Mouse (Mus musculus): Measurements from ENCODE around the gene Ehd2.
A peak's percentile ranks its signal among the peaks of the same experiment; 100 is the strongest.

The Ehd2 gene

DNA sequence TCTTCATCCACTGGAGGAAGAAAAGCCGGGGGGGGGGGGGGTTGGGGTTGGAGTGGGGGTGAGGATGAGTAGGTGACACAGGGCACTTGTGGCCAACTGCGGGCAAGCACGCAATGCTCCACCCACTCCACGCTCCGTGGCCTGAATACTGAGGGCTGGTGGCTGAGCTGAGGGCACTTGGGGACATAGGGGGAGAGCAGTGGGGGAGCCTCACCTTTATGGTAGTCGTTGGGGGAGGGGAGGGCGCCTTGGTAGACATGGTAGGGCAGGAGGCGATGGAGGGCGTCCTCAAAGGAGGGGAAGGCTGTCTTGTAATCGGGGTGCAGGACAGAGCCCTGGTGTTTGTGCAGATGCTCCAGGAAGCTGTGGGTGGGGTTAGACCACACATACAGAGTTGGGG, 8.1 kb upstream of the Ehd2 start:
- DNase-seq (ENCODE audit: low read depth) = no peak

DNA sequence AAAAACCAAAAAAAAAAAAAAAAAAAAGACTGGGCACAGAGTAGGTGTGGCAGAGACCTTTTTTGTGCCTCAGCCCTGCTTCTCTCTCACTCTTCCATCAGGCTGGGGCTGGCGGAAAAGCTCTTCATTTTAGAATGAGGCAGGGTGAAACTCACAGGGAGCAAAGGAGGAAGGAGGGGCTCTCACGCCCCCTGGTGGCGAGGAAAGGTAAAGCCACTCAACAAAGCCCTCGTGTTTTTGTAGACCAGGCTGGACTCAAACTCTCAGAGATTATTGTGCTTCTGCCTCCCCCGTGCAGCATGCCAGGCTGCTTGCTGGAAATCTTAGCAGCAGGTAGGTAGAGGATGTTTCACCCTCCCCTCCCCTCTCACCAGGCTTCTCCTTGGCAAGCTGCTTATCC, 7.3 kb upstream of the Ehd2 start:
- peak; percentile 87 for DNase-seq (ENCODE audit: low read depth)

DNA sequence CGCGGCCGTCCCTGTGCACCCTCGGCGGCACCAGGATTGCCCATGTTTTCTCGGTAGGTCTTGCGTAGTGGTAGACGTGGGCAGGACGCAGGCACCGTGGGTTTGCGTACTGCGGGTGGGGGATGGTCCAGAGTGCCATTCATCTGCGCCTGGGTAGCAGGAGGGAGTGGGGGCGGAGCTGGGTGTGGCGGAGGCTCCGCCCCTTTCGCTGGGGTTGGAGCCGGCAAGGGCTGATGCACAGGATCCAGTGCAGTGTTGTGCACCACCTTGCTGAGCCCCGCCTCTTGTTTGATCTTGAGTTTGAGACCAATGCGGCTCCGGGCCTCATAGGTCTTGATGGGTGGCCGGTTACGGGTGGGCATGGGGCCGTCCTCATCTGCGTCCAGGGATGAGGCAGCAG, 4.9 kb upstream of the Ehd2 start:
- DNase-seq (ENCODE audit: low read depth) = no peak

DNA sequence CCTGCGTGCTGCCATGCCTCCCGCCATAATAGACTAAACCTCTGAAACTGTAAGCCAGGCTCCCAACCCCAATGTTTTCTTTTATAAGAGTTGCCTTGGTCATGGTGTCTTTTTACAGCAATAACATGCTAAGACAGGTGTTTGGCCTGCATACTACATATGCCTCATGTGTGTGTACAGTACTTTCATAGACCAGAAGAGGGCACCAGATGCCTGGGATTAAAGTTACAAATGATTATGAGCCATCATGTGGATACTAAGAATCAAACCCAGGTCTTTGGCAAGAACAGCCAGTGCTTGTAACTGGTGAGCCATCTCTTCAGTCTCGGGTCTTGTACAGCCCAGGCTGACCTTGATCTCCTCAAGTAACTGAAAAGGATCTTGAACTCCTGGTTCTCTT, 2.3 kb upstream of the Ehd2 start:
- peak; percentile 35 for DNase-seq (ENCODE audit: low read depth)

DNA sequence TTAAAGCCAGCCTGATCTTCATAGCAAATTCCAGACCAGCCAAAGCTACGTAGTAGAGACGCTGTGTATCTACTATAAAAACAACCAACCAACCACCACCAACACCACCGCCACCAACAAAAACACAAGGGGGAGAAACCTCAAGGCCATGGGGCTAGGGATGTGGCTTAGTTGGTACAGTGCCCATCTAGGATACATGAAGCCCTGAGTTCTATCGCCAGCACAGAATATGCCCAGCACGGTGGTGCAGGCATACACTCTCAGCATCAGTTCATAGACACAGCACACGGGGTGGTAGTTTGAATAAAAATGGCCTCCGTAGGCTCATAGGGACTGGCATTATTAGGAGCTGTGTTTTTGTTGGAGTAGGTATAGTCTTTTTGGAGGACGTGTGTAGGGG, 955 bp upstream of the Ehd2 start:
- no peak for DNase-seq (ENCODE audit: low read depth)

DNA sequence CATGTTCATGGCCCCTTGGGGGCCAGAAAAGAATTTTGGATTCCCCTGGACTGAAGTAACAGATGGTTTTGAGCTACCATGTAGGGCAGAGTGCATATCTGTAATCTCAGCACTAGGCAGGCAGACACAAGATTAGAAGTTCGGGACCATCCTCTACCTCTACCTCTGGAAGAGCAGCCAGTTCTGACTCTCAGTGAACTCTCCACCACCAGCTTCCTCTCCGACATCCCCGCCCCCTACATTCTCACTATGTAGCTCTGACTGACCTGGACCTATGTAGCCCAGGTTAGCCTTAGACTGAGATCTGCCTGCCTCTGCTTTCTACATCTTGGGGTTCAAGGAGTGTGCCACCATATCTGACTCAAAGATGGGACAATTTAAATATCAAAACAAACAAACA, 878 bp downstream of the Ehd2 start:
- DNase-seq (ENCODE audit: low read depth) = peak; percentile 20

DNA sequence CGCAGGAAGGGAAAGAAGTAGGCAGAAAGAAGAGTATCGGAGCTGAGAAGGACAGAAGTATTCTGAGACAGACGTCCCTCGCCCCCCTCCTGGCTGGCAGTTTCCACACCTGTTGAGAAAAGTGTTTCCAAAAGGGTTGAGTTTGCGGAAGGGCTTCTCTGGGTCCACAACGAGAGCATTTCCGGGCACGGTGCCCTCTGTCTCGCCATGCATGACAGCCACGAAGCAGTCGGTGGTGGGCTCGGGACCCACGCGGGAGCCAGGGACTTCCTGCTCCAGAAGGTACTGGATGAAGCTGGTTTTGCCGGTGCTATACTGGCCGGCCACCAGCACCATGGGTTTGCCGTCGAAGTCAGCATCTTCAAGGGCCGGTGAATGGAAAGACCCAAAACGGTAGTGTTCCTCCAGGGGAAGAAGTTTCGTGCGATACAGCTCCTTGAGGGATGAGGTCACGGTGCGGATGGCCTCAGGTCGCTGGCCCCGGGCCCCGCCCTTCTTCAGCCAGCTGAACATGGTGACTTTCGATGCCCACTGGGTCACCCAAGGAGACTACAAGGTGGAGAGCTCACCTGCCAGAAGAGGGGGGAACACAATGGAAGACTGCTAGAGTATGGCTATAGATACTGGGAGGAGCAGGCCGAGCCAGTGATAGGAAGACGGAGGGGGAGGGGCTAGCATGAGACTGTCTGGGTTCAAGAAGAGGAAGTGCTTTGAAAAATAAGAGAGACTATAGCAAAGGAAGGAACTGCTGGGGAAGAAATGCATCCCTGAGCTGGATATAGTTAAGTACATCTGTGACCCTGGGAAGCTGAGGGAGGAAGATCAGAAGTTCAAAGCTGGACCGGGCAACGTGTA, 3.3 kb downstream of the Ehd2 start:
- no peak for DNase-seq (ENCODE audit: low read depth)

DNA sequence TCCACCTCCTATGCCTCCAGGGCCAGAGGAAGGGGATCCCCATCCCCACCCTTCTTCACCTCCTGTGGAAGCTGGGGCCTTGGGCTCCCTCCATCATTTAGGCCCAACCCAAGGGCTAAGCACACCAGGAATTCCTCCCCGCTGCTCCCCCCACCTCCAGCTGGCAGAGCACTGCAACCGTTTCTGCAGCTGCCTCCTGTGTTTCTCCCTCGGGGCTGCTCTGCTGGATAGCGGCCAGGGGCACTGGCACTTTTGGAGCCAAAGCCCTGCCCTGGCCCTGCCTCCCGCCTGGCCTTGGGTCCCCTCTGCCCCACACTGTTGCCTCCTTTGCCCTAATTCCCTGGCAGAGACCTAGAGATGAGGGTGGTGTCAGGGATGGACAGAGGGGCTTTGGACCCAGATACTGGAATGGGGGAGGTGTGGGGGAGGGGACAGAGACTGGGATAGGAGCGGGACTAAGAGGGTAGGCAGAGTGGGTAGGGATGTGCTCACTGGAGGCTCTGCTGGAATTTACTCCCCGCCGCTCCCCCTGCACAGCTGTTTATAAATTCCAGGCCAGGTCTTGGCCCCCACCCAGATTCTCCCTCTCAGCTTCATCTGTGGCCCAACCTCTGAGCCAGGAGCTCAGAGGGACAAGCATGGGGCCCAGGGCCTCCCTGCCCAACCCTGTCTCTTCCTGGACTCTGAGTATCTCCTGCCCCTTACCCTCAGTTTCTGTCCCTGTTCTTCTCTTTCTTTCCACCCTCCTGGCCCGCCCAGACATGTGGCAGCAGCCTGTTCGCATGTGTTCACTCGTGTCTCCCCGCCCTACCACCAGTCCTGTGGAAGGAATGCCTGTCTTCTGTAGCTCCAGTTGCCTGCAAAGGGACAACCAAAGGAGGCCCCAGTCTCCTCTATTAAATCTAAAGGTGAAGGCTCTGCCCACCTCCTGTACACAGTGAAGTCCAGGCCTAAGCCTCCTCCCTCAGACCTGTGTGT, 4.8 kb downstream of the Ehd2 start:
- peak; percentile 97 for DNase-seq (ENCODE audit: low read depth)

DNA sequence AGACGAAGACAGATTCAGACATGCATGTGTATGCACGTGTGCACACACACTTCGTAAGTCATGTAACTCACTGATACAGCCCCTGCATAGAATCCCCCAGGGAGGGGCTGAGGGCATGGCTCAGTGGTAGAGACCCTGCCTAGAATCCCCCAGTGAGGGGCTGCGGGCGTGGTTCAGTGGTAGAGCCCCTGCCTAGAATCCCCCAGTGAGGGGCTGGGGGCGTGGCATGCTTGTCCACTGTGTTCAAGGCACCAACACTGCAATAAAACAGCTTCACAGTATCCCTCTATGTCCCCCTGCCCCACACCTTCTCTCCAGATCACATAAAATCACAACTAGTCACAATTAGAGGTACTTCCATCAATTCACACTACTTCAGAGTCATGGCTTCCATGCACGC, 5.6 kb downstream of the Ehd2 start:
- no peak for DNase-seq (ENCODE audit: low read depth)

DNA sequence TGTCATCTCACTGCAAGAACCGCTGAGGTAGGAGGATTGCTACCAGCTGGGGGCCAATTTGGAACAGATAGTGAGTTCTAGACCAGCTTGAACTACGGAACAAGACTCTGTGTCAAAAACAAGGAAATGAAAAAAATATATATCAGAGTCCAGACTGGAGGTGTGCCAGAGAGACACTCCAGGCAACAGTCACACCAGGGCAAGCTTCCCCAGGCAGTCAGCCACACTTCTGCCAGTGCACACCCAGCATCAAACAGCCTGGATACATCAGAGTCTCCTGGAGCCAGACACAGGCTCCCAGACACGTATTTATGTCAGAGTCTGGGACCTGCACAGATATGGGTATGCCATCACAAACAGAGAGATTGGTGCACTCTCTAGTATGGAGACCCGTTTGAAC, 6.1 kb downstream of the Ehd2 start:
- peak; percentile 67 for DNase-seq (ENCODE audit: low read depth)

DNA sequence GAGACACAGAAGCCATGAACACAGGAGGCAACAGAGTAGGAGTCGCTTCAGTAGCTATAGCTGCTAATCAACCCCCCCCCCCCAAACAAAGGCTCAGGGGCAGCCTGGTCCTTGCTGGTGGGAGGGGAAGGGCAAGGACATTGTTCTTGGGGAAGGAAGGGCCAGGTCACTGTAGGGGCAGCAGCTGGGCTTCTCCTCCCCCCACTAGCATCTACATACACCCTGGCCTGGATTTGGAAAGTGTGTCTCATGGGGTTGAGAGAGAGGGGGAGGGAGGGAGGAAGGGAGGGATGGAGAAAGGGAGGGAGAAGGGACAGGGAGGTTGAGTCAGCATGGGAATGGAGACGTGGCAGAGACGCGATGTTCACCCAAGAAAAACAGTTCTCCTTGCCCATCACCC, 6.7 kb downstream of the Ehd2 start:
- DNase-seq (ENCODE audit: low read depth) = peak; percentile 79

DNA sequence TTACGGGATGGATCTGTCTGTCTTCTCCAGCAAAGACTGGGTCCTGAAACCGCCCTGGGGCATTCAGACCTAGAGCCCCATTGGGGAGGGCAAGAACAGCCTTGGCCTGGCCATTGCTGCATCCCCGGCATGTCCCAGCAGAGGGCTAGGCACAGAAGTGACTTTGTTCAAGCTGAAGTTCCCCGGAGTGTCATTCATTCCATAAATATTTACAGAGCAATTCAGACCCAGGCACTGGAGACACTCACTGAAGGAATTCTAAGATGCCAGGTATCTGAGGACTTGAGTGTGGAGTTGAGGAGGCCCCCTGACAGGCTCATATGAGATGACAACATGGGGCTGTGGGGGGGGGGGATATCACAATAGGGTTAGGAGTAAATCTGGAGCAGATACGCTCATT, 11.2 kb downstream of the Ehd2 start:
- DNase-seq (ENCODE audit: low read depth) = no peak

DNA sequence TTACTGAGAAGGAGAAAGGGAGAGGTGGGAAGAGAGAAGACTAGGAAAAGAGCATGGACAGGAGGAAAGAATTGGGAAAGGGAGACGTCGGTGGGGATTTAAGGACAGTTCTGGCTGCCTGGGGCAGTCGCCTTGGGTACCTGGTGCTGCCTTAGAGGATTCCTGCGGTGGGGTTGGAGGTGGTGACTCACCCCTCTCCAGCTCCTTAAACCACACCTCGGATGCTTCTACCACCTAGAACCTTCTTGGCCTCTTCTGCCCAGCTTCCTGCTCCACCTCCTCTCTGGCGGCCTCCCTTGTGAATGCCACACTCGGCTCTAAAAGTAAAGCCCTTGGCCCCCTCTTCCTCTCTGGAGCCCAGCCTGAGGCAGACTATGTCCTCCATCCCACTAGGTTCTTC, 11.9 kb downstream of the Ehd2 start:
- DNase-seq (ENCODE audit: low read depth) = no peak

DNA sequence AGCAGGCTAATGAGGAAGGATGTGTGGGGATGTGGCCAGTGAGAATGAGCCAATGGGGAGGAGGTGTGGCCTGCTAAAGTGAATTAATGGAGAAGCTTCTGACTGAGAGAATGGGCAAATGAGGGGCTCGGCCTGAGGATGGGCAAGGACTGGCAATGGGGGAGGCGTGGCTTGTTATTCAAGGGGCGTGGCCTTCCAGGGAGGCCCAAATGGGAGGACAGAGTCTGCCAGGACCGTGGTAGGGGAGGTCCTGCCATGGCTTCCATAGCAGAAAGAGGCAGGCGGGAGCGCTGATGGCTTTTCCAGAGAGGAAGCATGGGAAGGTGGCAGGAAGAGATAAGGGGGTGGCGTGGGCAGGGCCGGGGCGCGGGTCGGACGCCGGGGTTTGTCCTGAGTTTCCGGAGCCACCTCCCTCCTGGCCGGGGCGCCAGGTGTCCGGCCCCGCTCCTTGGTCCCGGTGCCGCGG, 12.4 kb downstream of the Ehd2 start:
- DNase-seq (ENCODE audit: low read depth) = no peak

DNA sequence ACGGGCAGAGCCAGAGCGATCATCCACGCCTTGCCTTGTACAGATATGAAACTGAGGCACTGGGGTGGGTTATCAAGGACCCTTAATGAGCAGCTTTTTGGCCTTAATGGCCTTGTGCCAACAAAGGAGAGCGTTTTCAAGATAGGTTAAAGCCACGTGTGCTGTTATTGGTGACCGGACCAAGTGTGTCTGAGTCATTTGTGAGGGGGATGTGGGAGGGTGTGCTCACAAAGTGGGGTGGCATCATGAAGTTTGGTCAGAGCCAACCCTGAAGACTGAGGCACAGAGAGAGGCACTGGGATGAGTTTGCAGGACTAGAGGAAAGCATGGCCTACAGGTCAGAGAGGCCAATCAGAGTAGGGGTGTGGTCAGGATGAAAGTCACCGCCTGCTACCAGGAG, 12.9 kb downstream of the Ehd2 start:
- DNase-seq (ENCODE audit: low read depth) = no peak

DNA sequence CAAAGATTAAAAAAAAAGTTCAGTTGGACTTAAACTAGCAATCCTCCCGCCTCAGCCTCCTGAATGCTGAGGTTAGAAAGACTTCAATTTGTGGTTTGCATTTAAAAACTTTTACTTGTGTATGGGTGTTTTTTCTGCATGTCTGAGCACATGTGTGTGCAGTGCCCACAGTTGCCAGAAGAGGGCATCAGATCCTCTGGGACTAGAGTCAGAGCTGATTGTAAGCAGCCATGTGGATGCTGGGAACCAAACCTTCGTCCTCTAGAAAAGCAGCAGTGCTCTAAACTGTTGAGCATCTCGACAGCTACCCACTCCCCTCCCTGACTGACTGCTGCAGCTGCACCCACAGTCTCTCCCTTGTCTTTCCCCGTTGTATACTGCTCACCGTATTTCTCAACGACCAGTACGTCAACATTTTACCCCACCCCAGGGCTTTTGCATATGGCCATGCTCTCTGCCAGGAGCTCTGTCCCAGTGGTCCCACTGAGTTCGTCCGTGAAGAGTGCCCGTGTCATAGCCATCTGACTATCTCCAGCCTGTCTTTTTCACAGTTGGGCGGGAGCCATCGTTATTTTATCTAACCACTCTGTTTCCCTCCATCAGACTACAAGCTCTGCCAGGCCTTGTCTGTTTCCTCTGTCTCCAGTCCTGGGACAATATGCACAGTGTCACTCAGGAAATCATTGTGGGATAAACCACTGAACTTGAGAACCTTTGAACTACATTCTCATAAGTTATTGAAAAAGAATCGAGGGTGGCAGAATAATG, 13.9 kb downstream of the Ehd2 start:
- DNase-seq (ENCODE audit: low read depth) = peak; percentile 55

DNA sequence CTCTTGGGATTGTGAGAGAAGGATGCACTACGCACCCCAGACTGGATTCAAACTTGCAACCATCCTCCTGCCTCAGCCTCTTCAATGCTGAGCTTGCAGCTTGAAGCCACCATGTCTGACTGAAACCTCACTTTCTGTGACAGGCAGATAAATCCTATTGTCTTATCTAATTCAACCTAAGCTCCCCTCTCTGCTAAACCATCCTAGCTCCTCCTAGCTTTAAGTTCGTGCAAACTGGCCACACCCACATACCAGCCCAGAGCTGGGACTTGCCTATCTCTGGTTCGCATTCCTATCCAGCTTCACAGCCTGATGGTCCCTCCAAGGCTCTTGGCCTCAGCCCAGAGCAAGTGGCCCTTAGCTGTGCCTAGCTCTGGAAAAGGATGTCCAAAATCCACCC, 15.0 kb downstream of the Ehd2 start:
- no peak for DNase-seq (ENCODE audit: low read depth)

DNA sequence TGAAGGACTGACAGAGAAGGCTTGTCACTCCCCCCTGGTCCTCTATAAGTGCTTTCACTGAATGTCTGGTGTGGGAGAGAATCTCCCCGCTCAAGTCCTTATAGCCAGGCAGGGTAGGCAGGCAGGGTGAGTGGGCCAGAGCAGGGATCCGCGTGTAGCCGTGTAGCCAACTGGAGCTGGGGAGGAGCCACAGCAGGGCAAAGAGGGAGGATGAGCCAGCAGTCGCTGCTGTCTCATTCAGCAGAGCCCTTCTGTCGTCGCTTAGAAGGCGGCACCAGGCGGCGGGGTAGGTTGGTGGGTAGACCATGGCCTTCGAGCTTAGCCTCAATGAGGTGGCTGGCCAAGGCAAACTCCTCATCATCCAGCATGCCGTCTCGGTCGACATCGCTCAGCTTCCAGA, 17.4 kb downstream of the Ehd2 start:
- DNase-seq (ENCODE audit: low read depth) = no peak

DNA sequence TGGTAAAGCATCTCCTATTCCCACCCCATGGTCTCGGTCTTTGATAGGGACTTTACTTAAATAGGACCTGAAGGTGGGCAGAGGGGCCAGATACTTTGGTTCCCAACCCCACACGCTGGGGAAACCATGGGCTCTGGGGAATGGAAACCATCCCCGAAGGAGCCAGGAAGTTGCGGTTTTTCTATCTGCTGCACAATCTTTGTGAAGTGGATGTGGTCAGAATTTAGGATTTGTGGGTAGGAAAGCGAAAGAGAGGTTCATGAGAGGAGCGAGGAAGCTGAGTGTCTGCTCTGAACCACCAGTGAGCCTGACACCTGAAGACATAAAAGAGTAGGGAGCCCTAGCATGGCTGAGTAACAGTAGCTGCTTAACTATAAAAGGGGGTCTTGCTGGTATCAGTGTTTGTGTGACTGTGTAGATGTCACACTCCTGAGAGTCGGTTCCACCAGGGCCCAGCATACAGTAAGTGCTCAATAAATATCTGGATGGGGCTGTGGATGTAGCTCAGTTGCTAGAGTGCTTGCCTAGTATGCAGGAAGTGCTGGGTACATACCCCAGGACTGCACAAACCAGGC, 18.1 kb downstream of the Ehd2 start:
- DNase-seq (ENCODE audit: low read depth) = peak; percentile 59

DNA sequence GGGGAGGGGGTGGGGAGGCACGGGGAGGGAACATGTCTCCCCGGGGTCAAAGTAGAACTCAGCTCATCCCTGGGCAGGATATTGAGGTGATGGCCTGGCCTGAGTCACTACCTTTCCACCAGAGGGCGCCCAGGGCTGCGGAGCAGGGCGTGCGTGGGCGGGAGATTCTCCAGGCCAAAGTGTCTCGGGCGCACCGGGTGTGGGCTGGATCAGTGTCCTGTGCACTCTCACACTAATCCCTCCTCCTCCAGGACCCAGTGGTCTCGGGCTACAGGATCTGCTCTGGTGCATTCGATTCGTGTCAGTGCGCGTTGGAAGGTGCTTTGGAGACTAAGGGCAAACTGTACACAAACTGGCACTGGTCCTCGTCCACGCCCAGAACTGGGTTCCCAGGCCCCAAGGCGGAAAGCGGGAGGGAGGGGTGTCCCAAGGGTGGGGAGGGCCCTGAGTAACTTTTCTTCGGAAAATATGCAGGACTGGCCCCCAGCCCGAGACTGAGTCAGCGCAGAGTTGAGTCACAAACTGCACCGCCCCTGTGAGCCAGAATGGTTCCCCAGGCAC, 18.9 kb downstream of the Ehd2 start:
- DNase-seq (ENCODE audit: low read depth) = peak; percentile 98

DNA sequence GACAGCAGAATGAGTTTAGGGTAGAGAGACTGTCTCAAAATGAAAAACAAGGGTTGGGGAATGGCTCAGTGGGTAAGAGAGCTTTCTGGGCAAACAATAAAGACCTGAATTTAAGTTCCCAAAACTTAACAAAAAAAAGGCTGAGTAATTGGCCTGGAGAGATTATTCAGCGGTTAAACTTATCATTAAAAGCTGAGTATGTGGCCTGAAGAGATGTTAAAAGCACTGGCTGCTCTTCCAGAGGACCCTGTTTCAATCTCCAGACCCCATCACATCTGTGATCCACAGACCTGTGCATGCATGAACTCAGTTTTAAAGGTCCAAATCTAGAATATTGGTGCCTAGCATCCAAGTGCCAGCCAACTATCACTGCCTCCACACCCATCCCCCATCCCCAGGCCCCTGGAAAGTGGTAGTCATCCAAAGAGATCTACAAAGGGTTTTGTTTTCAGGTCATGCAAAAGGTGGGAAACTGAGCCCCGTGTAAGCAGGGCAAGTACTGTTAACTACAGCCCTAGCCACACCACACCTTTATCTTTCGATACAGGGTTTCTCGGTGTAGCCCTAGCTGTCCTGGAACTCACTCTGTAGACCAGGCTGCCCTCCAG, 19.6 kb downstream of the Ehd2 start:
- DNase-seq (ENCODE audit: low read depth) = no peak

Data from NIH3T3 (cell line).